Mouse (Mus musculus) limb, embryonic 10.5 days (tissue): ENCODE measurements around the gene Pelo. TPM values are rescaled to one million over a fixed set of nuclear protein-coding genes. Genes with fewer than 3 reads are reported as not detected.

Source experiments
- DNase-seq: peaks from one replicate; pipeline ENCODE4 v3.0.0-alpha.2; 2017; ENCODE audit warnings: low spot score
- H3K27ac ChIP-seq: fragments of 300-500 bp; sonication (generic); 2 replicates; pipeline ENCODE4 v1.5.1; 2016; ENCODE audit warnings: mild to moderate bottlenecking
- H3K27me3 ChIP-seq: fragments of 300-500 bp; sonication (generic); 2 replicates; pipeline ENCODE4 v1.6.1; 2016; ENCODE audit warnings: low read depth, mild to moderate bottlenecking; ENCODE audit not compliant: poor library complexity, severe bottlenecking
- H3K36me3 ChIP-seq: fragments of 300-500 bp; sonication (generic); 2 replicates; pipeline ENCODE4 v1.6.1; 2016; ENCODE audit warnings: mild to moderate bottlenecking, moderate library complexity
- H3K4me1 ChIP-seq: fragments of 300-500 bp; sonication (generic); 2 replicates; pipeline ENCODE4 v1.6.1; 2016
- H3K4me3 ChIP-seq: fragments of 300-500 bp; sonication (generic); 2 replicates; pipeline ENCODE4 v1.5.1; 2016; ENCODE audit warnings: mild to moderate bottlenecking, moderate library complexity
- H3K9me3 ChIP-seq: fragments of 300-500 bp; sonication (generic); replicated peaks from 2 replicates; pipeline ENCODE4 v1.6.1; 2016; ENCODE audit warnings: mild to moderate bottlenecking
- WGBS: fragments of 180-500 bp; shearing (Covaris S2); methylation state at CpG from one replicate; pipeline ENCODE4 v1.1.7; 2016; 5-methylcytosine and 5-hydroxymethylcytosine counted together
- polyA plus RNA-seq: library from polyadenylated mRNA; unstranded; fragments of >200 nt; fragmentation: Nextera tagmentation; extraction: Ambion mirVana; gene quantifications from 2 replicates; pipeline ENCODE4 v1.2.1, GENCODE M21; 2016

Gene Pelo
- polyA plus RNA-seq, 1 experiment from 2014 or later = 6.7 TPM

DNA sequence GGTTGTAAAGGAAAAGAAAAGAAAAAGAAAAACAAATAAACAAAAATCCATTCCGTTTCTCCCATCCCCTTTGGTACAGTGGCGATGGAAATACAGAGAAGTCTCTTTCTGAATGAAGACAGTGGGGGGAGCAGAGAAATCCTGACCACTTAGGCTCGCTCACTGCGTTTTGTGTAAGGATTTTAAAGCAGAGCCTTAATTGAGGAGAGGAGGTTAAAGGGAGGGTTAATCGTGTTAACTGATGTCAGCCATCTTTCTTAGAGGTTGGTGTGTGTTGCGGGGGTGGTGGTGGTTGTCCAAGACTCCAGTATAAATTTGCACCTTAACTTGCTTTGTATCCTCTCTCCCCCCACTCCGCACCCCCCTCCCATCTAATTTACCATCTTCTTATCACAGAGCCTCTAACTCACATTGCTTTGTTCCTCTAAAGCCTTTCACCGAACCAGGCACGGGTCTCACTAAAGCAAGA is 1.0 kb upstream of the Pelo start:
- H3K36me3 ChIP-seq = peaks cover 33% of the 10 kb centered on the region
- H3K9me3 ChIP-seq = no peaks in the 10 kb centered on the region
- no peak for DNase-seq
- H3K27me3 ChIP-seq = no peaks in the 10 kb centered on the region
- WGBS = 51% methylated on average over 9 of the region's 9 CpGs
- H3K4me3 ChIP-seq = peak overlapping the region; percentile 78
- peaks cover 26% of the 10 kb centered on the region for H3K4me1 ChIP-seq
- H3K27ac ChIP-seq = peak overlapping the region; percentile 95

DNA sequence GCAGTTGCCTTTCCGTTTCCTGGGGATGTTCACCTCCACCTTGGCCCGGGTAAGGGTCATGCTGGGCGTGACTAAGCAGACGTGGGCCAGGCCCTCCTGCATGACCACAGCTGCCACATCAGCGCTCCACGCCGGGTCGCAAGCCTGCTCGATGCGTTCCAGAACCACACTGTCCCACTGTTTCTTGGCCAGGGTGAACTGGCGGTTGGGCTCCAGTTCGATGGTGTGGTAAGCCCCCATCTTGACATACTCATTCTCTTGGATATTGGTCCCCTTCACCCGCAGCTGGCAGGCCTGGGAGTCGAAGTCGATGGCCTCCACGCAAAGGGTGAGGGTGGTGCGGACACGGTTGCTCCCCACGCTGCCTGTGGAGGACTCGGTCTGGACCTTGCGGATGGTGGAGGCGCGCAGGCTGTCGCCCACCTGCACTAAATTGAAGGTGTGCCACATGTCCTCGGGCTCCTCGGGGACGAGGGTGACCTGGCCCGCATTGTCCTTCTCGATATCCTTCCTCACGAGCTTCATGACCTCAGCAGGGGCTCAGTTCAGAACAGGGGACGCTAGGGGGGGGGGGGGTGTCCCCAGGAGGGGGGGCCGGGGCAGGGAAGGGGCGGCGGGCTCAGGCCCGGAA is 476 bp downstream of the Pelo start:
- 9% methylated on average over 32 of the region's 35 CpGs for WGBS
- DNase-seq = peak; percentile 56
- H3K27me3 ChIP-seq = no peaks in the 10 kb centered on the region

DNA sequence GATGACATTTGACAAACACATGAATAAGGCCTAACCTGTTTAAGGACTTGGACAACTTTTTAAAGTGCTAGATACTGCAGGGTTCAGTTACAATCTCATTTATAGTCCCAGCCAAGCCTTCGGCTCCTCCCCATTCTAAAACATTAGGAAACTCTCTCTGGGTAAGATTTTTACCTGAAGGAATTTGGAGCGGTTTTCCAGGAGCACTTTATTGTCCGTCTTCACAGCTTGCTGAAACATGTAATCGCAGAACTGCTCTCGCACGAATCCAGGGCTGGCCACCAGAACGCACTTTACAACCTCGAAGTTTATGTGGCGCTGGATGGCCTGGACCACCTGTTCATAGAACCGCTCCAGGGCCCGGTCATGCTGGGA is 979 bp downstream of the Pelo start:
- DNase-seq = no peak
- H3K4me1 ChIP-seq = peaks cover 26% of the 10 kb centered on the region
- H3K27me3 ChIP-seq = no peaks in the 10 kb centered on the region
- WGBS = 57% methylated on average over 11 of the region's 11 CpGs
- no peaks in the 10 kb centered on the region for H3K9me3 ChIP-seq
- peaks cover 41% of the 10 kb centered on the region for H3K36me3 ChIP-seq
- peak overlapping the region; percentile 78 for H3K4me3 ChIP-seq
- H3K27ac ChIP-seq = peak overlapping the region; percentile 95

More for the DNA sequence above, 476 bp downstream of the Pelo start:
- peaks cover 26% of the 10 kb centered on the region for H3K4me1 ChIP-seq
- no peaks in the 10 kb centered on the region for H3K9me3 ChIP-seq
- peak overlapping the region; percentile 78 for H3K4me3 ChIP-seq
- H3K27ac ChIP-seq = peak overlapping the region; percentile 95
- H3K36me3 ChIP-seq = peaks cover 41% of the 10 kb centered on the region

DNA sequence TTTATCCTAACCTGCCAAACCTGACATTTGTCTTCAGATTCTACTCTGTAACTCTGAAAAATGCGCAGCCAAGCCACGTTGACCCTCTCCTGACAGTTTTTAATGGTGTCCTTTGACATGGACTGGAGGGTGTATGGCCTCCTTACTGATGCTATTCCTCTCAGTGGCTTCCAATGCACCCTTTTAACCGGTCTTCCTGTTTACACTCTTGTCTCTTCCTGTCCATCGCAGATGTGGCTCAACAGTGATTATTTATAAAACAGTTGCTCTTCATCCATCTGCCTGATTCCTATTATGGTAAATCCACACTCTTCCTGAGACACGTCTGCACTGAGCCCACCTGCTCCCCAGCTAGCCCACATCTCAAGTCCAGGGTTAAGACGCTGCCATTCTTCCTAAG is 4.0 kb downstream of the Pelo start:
- Histone ChIP-seq H3K4me3 (no peak overlapping the region), H3K36me3 (peaks cover 41% of the 10 kb centered on the region), H3K27me3 (no peaks in the 10 kb centered on the region), H3K9me3 (no peaks in the 10 kb centered on the region), H3K27ac (no peak overlapping the region), H3K4me1 (peaks cover 23% of the 10 kb centered on the region)
- no peak for DNase-seq
- WGBS = 89% methylated on average over 6 of the region's 6 CpGs

DNA sequence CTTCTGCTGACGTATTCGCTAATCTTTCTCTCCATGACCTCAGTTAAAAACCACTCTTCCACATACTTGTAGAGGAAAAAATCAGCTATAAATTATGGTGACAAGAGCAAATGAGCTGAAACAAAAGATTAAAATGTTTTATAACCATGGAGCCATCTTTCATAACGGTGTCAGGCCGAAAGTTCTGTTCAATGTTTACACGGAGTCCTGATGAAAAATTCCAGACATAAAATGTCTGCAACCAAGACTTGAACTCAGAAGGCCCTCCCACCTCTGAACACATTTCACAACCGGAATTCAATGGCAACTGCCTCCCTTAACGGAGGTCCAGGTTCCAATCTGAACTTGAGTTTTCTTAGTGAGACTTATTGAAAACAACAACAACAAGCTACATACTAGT is 7.6 kb downstream of the Pelo start:
- Histone ChIP-seq H3K9me3 (no peaks in the 10 kb centered on the region), H3K4me3 (no peak overlapping the region), H3K27ac (no peak overlapping the region), H3K27me3 (no peaks in the 10 kb centered on the region), H3K36me3 (peaks cover 21% of the 10 kb centered on the region), H3K4me1 (no peaks in the 10 kb centered on the region)
- WGBS = 88% methylated on average over 7 of the region's 7 CpGs
- DNase-seq = no peak

DNA sequence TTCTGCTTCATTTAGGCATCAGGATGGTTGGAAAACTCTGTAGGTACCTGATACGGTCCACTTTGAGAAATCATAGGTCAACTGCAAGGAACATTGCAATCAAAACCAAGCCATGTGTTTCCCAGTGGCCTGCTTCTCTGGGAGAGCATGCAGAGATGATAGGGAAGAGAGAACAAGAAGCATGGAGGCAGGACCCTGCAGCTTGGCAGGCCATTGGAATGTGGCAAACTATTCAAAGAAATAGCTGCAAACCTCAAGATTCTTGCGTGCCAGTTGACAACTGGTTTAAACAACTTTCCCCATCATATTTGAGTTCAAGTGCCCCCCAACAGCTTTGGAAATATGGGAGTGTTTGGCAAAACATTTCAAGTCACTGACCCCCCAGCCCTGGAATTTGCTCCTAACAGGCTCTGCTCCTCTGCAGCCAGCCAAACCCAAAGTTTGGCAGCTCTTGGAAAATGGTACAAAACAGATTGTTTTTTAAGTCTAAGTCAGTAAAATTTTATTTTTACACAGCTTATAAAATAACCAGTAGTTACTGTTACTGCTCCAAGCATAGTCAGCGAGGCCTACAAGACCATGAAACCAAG is 9.9 kb downstream of the Pelo start:
- Histone ChIP-seq H3K27ac (no peak overlapping the region), H3K4me3 (no peak overlapping the region), H3K36me3 (no peaks in the 10 kb centered on the region), H3K9me3 (no peaks in the 10 kb centered on the region), H3K27me3 (no peaks in the 10 kb centered on the region), H3K4me1 (no peaks in the 10 kb centered on the region)
- no peak for DNase-seq
- 94% methylated on average over 3 of the region's 3 CpGs for WGBS

DNA sequence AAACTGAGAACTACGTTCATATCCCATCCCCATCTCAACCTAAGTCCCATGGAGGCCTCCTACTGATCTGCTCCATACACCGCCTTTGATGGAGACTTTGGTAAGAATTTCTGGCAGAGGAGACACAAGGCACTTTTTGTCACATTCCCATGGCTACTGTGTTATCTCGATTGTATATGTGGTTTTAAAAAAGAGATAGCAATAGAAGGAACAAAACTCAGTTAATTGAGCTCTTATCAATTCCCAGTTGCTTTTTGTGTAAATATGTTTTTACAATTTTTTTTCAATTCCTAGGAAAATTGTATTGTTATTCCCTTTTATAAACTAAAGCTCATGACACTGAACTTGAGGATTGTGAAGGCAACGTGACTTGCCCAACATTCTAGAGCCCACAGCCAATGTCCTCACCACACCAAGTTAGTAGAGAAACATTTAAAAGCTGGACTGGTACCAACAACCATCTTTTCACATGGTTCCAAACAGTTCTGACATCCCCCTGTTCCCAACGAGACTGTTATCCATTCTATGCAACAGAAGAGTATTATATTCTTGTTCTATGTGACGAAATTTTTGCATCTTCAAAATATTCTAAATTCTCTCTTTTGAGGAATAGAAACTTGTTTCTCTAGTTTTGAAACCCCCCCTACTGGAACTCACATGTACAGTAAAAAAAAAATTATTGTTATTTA is 10.8 kb downstream of the Pelo start:
- no peaks in the 10 kb centered on the region for H3K27me3 ChIP-seq
- no peak overlapping the region for H3K27ac ChIP-seq
- no peaks in the 10 kb centered on the region for H3K9me3 ChIP-seq
- H3K4me3 ChIP-seq = no peak overlapping the region
- 92% methylated on average over 6 of the region's 6 CpGs for WGBS
- no peaks in the 10 kb centered on the region for H3K36me3 ChIP-seq
- no peak for DNase-seq
- no peaks in the 10 kb centered on the region for H3K4me1 ChIP-seq

DNA sequence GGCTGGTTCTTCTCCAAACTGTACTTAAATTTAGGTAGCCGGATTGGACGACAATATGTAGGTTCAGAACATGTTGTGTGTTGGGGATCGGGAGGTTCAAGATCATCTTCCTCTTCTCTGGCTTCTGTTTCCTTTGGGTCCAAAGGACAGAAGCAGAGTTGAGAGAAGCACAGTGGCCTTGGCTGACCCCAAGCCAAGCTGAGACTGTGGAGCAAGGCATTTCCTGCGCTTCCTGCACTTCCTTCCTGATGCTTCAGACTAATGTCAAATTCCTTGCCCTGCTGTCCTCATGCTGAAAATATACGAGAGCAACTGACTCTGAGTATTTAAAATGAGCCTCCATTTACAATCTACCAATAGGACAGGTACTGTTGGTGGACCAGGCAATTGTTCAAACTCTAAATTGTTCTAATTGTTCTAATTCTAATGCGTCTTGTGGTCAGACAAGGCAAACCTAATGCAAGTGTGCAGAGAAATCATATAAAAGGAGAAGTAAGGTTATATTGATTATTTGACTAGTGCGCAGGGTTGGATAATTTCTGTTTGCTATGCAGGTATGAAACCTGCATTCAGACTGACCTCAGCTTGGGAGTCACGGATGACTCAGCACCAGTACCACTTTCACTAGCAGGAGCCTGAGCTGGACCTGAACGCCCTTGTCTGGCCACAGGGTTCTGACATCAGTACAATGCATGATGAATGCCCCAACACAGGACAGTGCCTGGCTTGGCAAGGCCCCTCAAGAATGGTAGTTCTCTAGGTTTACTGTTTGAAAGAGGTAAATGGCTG is 12.4 kb downstream of the Pelo start:
- H3K36me3 ChIP-seq = no peaks in the 10 kb centered on the region
- H3K27me3 ChIP-seq = no peaks in the 10 kb centered on the region
- H3K27ac ChIP-seq = no peak overlapping the region
- WGBS = 84% methylated on average over 9 of the region's 9 CpGs
- DNase-seq = no peak
- no peak overlapping the region for H3K4me3 ChIP-seq
- H3K4me1 ChIP-seq = no peaks in the 10 kb centered on the region
- no peaks in the 10 kb centered on the region for H3K9me3 ChIP-seq

DNA sequence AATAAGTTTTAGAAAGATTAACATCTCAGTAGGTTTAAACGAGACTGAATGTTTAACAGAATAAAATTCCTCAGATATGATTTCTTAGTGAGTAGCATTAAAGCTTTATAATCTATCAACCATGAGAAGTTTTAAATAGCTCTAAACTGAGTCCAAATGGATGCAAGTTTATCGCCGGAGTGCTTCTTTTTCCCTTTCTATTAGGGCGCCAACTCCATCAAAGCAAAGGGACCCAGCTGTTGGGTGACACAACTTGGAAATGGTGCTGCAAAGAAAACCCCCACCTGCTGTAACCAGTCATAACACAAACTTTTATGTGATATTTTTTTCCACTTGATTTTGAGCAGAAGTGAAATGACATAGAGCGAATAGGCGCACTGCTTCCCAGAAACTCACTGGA is 17.6 kb downstream of the Pelo start:
- WGBS = 96% methylated on average over 6 of the region's 6 CpGs
- Histone ChIP-seq H3K36me3 (no peaks in the 10 kb centered on the region), H3K4me1 (no peaks in the 10 kb centered on the region), H3K27ac (no peak overlapping the region), H3K27me3 (no peaks in the 10 kb centered on the region), H3K9me3 (no peaks in the 10 kb centered on the region), H3K4me3 (no peak overlapping the region)
- DNase-seq = no peak

DNA sequence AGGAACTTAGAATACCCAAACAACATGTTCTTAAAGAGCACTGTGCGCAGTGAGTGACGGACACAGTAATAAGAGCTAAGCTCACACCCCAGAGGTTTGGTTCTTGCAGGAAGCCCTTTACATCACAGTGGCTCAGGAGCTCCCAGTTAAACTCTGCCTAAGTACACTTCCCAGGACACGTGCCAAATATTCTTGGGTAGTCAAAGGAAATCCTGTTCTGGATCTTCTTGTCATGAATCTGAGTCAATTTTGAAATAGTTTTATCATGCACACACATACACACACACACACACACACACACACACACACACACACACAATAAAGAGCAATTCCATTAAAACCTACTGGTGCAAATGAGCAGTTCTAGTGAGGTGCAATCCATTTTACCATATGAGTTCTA is 18.6 kb downstream of the Pelo start:
- DNase-seq = no peak
- Histone ChIP-seq H3K9me3 (no peaks in the 10 kb centered on the region), H3K27me3 (no peaks in the 10 kb centered on the region), H3K4me1 (no peaks in the 10 kb centered on the region), H3K36me3 (no peaks in the 10 kb centered on the region), H3K27ac (no peak overlapping the region), H3K4me3 (no peak overlapping the region)
- 87% methylated on average over 3 of the region's 3 CpGs for WGBS

DNA sequence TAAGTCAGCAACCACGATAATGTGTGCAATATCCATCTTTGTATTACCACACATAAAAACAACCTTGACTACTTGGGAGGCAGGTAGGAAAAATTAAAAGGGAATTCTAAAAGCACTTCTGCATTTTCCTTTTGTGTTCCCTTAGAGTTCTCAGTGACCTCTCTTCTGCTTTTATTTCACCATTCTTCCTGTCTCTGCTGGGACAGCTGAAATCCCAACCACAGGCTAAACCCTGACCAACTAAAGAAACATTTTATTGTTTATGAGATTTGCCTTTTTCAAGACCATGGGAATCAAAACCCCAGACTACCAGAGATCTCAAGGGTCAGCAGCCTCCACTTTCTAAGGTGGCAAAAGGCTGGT is 22.0 kb downstream of the Pelo start:
- Histone ChIP-seq H3K4me1 (no peaks in the 10 kb centered on the region), H3K36me3 (no peaks in the 10 kb centered on the region), H3K27me3 (no peaks in the 10 kb centered on the region), H3K4me3 (no peak overlapping the region), H3K9me3 (no peaks in the 10 kb centered on the region), H3K27ac (no peak overlapping the region)
- 98% methylated on average over 1 of the region's 1 CpGs for WGBS
- DNase-seq = no peak

DNA sequence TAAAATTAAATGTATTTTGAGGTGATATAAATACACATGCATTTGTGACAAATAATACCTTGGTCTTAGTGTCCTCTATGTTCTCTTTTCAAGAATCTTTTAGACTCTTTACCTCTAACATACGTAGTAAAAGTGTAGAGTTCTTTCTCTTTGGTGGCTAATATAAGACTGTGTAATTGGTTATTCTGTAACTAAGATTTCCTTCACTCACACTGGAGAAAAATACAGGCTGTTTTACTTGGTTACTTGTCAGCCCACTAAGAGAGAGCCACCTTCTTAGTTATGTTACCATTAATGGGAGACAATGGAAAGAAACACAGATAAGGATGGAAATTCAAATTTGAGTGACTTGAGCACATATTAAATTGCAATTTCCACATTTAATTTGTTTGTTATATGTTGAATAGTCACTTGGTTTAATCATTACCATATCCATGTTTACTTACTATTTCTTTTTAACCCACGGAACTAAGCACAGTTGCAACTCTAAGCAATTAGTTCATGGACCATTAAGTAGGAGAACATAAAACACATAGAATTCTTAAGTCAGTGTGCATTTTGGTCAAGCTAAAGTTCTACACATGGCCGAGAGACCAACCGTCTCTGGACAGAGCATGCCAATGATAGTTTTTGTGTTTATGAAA is 22.5 kb downstream of the Pelo start:
- no peaks in the 10 kb centered on the region for H3K36me3 ChIP-seq
- no peak for DNase-seq
- no peak overlapping the region for H3K27ac ChIP-seq
- no peak overlapping the region for H3K4me3 ChIP-seq
- no peaks in the 10 kb centered on the region for H3K4me1 ChIP-seq
- no peaks in the 10 kb centered on the region for H3K27me3 ChIP-seq
- no peaks in the 10 kb centered on the region for H3K9me3 ChIP-seq
- WGBS = 91% methylated on average over 4 of the region's 4 CpGs
